In the genomic region with DNA sequence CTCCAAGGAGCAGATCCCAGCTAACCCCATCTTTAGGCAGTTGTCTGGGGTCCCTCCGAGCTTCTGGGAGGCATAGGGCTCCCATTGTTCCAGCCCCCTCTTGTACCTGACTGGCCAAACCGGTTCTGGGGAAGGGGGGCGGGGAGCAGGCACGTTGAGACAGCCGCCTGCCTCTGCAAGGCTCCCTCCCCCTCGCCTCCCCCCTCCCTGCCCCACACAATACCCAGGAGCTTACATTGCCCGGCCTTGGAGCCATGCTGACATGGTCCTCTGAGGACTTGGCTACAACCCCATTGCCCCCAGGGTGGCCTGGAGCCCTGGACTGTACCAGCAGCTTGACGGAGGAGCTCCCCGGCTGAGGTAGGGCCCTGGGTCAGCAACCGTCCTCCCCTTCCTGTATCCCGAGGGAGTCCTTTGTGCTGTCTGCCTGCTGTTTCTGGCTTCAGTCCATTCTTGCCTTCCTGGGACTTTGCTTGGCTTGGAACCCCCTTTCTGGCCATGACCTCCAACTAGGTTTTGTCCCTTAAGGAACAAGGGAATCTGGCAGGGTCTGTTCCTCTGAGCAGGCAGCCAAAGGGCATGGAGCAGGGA, we compare ENCODE assay signal across 7 mouse cellular contexts. TPM values are rescaled to one million over a fixed set of nuclear protein-coding genes. Genes with fewer than 3 reads are reported as not detected.
DNase-seq lines count a peak whose midpoint lies in the region; ATAC-seq and TF ChIP-seq lines count a peak whose summit lies in the region.

No protein-coding gene starts in this region.

- no peak for TF ChIP-seq POLR2A in brain, embryonic 14.5 days (IDR thresholded peaks at IDR 0.05; ENCODE audit: borderline replicate concordance, extremely low read depth, insufficient read depth, insufficient read length, poor library complexity, severe bottlenecking)

- peak overlapping the region; percentile 17; the same call in 1 of the 2 replicates for H3K4me2 ChIP-seq in heart, embryonic 15.5 days
- peak overlapping the region; percentile 80 for H3K4me2 ChIP-seq in limb, embryonic 15.5 days

- WGBS in heart, embryonic 15.5 days: 14% methylated on average over 11 of the region's 11 CpGs
- 13% methylated on average over 11 of the region's 11 CpGs for WGBS in limb, embryonic 15.5 days

- peaks cover 86% of the 10 kb centered on the region for H3K27me3 ChIP-seq in heart, embryonic 15.5 days
- H3K27me3 ChIP-seq in limb, embryonic 15.5 days: peaks cover 68% of the 10 kb centered on the region

- no peaks in the 10 kb centered on the region for H3K36me3 ChIP-seq in heart, embryonic 15.5 days
- no peaks in the 10 kb centered on the region for H3K36me3 ChIP-seq in limb, embryonic 15.5 days

- no peak overlapping the region for H3K9ac ChIP-seq in heart, embryonic 15.5 days
- H3K9ac ChIP-seq in limb, embryonic 15.5 days: no peak overlapping the region

- H3K4me1 ChIP-seq in heart, embryonic 15.5 days (replicated peaks): peaks cover 73% of the 10 kb centered on the region
- H3K4me1 ChIP-seq in limb, embryonic 15.5 days: peaks cover 90% of the 10 kb centered on the region

- DNase-seq in layer of hippocampus, adult 8-10 months (ENCODE audit: low spot score in 2 of 2): peak; percentile 33 to 71
- no peak for DNase-seq in layer of hippocampus, adult 9-10 months (ENCODE audit: low spot score)
- peak; percentile 46 for DNase-seq in brain, embryonic 14.5 days (ENCODE audit: low read depth)
- DNase-seq in gastrocnemius, postnatal 36 days: no peak
- DNase-seq in left cerebral cortex, adult 11 months (ENCODE audit: low spot score): no peak

- H3K4me3 ChIP-seq in heart, embryonic 15.5 days: peak overlapping the region; percentile 4; the same call in 1 of the 2 replicates
- H3K4me3 ChIP-seq in limb, embryonic 15.5 days: peak overlapping the region; percentile 31

- TF ChIP-seq CTCF in brain, embryonic 14.5 days (IDR thresholded peaks at IDR 0.05; ENCODE audit: borderline replicate concordance, extremely low read depth, insufficient read depth, insufficient read length): no peak

- no peaks in the 10 kb centered on the region for H3K9me3 ChIP-seq in heart, embryonic 15.5 days (replicated peaks)
- H3K9me3 ChIP-seq in limb, embryonic 15.5 days: no peaks in the 10 kb centered on the region

- no peak overlapping the region; the same call in 1 of the 2 replicates for H3K27ac ChIP-seq in heart, embryonic 15.5 days
- H3K27ac ChIP-seq in limb, embryonic 15.5 days: peak overlapping the region; percentile 43; the same call in 1 of the 2 replicates

- intact Hi-C loops in gastrocnemius, postnatal 36 days (cut with DNase I): no loop called here

- no peak for ATAC-seq in heart, embryonic 15.5 days (replicated peaks; ENCODE audit: insufficient number of reproducible peaks, insufficient read depth, low FRiP score, low read depth)
- no peak for ATAC-seq in limb, embryonic 15.5 days (ENCODE audit: insufficient number of reproducible peaks, low FRiP score, low TSS enrichment, low read depth)

RNA-seq across cellular contexts. Expression of gene Arhgef19, which starts 3.4 kb away (rescaled TPM):
- total RNA-seq in layer of hippocampus, adult 8-10 months (2022): 10 to 100 TPM; 17.8 to 23.3 (median 21.1) TPM
- polyA plus RNA-seq in brain, embryonic 14.5 days (2012; rRNA removed): 1.5 and 2.6 TPM in 2 replicates
- polyA plus RNA-seq in heart, embryonic 15.5 days (2015; fragmentation: Nextera tagmentation; extraction: Ambion mirVana): 3.2 and 5.7 TPM in 2 replicates
- polyA plus RNA-seq in limb, embryonic 15.5 days (2015; fragmentation: Nextera tagmentation; extraction: Ambion mirVana): 16.3 and 19.7 TPM in 2 replicates
- total RNA-seq in gastrocnemius, postnatal 36 days (2021): under 1 TPM; 0.26 to 0.69 TPM

RNA-seq across cellular contexts. Expression of gene Rsg1, which starts 29.0 kb away (rescaled TPM):
- 1 to 10 TPM; 2.8 to 5.2 (median 3.4) TPM for total RNA-seq in layer of hippocampus, adult 8-10 months (2022)
- 5.2 and 5.5 TPM in 2 replicates for polyA plus RNA-seq in brain, embryonic 14.5 days (2012; rRNA removed)
- polyA plus RNA-seq in heart, embryonic 15.5 days (2015; fragmentation: Nextera tagmentation; extraction: Ambion mirVana): 1.9 and 3.2 TPM in 2 replicates
- 6.0 and 6.4 TPM in 2 replicates for polyA plus RNA-seq in limb, embryonic 15.5 days (2015; fragmentation: Nextera tagmentation; extraction: Ambion mirVana)
- not detected for total RNA-seq in gastrocnemius, postnatal 36 days (2021)

RNA-seq across cellular contexts. Expression of gene Epha2, which starts 58.3 kb away (rescaled TPM):
- total RNA-seq in layer of hippocampus, adult 8-10 months (2022): 1 to 10 TPM; 1.3 to 2.7 (median 2.2) TPM
- 4.1 and 6.4 TPM in 2 replicates for polyA plus RNA-seq in brain, embryonic 14.5 days (2012; rRNA removed)
- 2.7 and 4.2 TPM in 2 replicates for polyA plus RNA-seq in heart, embryonic 15.5 days (2015; fragmentation: Nextera tagmentation; extraction: Ambion mirVana)
- 6.2 and 6.5 TPM in 2 replicates for polyA plus RNA-seq in limb, embryonic 15.5 days (2015; fragmentation: Nextera tagmentation; extraction: Ambion mirVana)
- 1 to 10 TPM; 2.4 to 2.6 TPM for total RNA-seq in gastrocnemius, postnatal 36 days (2021)

Comparison
In these comparisons a context has a peak if more than half of its experiments do, and no peak if none do; other contexts are left out.
1. DNase-seq: peak in layer of hippocampus, adult 8-10 months (2 of 2) and brain, embryonic 14.5 days (single experiment); none in layer of hippocampus, adult 9-10 months (single experiment), gastrocnemius, postnatal 36 days (0 of 2) and left cerebral cortex, adult 11 months (single experiment).